Mouse (Mus musculus): ENCODE data around the gene Slc34a3. TPM values are rescaled to one million over a fixed set of nuclear protein-coding genes. Genes with fewer than 3 reads are reported as not detected.
"Not testable (repeated sequence)": the region's sequence is repeated elsewhere in the genome, so short reads cannot be mapped to it uniquely, and the experiment has no call there.

Gene Slc34a3
- not detected for total RNA-seq (2022)

DNA sequence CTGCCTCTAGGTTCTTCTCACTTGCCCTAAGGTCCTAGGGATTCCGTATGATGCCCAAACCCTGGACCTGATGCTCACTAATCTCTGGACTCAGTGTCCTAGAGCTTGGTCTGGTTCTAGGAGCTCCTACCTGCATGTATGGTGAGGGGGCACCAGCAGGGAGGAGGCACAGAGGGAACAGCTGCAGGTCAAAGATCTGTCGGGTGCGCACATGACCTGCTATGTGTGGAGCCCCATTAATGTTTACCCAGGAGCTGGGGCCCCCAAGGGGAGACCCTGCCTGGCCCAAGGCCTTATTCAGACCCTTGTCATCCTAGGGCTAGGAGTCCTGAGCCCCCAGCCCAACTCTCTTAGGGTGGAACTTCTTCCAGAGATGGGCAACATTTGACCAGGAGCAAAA, at the start of gene Slc34a3:
Slc34a3 (minus strand) TSS at position 315 of the 400 bp plus-strand sequence.
- no peak for DNase-seq (ENCODE audit: low spot score in 2 of 2)

DNA sequence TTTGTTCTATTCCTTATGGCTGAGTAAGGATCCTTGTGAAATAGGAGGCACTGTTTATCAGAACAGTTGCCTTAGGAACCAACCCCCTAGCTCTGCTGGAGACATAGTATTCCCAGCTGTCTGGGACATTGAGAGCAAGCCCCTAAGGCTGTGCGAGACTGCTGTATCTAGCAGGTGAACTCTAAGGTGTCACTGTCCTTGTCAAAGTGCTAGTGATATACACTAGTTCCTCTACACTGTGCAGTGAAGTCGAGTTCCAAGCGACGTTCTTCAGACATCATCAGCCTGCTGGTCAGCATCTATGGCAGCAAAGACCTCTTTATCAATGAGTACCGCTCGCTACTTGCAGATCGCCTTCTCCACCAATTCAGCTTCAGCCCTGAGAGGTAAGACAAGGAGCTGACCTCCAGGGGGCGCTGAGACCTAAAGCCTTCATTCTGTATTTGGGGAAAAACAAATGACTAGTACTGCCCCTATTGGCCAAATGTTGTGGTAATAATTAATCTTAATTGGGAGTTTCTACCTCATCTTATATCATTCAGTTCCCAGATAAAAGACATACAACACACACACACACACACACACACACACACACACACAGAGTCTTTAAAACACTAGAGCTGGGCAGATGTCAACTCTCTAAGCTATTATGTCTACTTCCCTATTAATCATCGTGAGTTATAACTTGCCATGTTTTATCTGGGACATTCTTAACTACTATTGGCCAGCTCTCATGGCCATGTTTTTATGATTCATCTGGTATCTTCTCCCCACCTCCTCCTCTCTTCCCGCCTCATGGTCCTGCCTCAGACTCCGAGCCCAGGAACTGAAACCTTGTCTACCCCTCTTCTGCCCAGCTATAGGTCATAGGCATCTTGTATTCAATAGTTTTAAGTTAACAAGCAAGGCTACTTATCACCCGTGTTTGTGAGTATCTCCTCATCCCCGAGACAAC, 45.0 kb upstream of the Slc34a3 start:
- DNase-seq (ENCODE audit: low spot score in 2 of 2): no peak

DNA sequence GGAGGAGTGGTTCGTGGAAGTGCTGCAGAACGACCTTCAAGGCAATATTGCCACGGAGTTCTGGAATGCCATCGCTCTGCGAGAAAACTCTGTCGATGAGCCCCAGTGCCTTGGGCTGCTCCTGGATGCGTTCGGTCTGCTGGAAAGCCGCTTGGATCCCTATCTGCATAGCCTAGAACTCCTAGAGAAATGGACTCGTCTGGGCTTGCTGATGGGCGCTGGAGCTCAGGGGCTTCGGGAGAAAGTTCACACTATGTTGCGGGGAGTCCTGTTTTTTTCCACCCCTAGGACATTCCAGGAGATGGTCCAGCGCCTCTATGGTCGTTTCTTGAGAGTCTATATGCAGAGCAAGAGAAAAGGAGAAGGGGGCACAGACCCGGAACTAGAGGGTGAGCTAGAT, 38.8 kb upstream of the Slc34a3 start:
- no peak for DNase-seq (ENCODE audit: low spot score in 2 of 2)

DNA sequence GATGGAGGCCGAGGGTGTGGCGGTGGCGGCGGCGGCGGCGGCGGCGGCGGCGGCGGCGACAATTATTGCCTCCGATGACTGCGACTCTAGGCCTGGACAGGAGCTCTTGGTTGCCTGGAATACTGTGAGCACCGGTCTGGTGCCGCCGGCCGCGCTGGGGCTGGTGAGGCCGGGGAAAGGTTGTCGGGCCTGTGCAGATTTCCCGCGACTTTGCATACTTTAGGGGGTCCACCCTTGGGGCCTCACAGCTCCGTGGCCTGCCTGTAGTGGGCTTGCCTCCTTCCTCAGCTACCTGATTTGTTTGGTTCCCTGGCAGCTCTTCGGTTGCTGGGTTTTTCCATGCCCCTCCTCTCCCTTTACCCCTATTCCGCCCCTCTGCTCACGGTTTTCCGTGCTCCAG, 38.4 kb upstream of the Slc34a3 start:
- no peak for DNase-seq (ENCODE audit: low spot score in 2 of 2)

DNA sequence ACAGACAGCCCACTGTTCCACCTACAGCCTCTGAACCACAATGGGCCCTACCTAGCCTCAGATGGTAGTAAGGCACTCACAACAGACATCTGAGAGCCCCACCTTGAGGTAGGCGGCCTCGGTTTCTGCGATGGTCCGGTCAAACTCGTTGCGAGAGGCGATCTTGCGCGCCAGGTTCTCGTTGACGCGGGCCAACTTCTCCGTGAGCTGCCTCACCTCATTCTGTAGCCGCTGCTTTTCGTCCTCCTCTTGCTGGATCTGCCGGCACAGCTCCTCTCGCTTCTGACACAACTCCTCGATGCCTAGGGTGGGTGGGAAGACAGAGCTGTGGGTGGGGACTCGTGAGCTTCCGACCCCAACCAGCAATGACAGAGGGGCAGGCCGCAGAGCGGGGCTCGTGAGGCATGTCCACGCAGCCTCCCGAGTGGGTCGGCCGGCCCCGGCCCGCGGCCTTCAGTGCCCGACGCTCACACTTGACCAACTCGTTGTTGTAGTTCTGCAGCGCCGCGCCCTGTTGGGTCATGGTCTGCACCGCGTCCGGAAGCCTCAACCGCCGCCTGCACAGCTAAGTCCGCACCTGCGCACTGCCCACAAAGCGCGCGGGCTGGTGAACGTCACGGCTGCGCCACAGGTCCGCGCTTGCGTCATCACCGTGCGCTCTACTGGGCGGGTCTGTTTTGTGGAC, 37.8 kb upstream of the Slc34a3 start, which contains the start of the genes Ssna1 and Anapc2:
Ssna1 (minus strand) TSS at position 612 of the 685 bp plus-strand sequence.
Anapc2 (plus strand) TSS at position 652 of the 685 bp plus-strand sequence.
- peak; percentile 94 to 99 for DNase-seq (ENCODE audit: low spot score in 2 of 2)

DNA sequence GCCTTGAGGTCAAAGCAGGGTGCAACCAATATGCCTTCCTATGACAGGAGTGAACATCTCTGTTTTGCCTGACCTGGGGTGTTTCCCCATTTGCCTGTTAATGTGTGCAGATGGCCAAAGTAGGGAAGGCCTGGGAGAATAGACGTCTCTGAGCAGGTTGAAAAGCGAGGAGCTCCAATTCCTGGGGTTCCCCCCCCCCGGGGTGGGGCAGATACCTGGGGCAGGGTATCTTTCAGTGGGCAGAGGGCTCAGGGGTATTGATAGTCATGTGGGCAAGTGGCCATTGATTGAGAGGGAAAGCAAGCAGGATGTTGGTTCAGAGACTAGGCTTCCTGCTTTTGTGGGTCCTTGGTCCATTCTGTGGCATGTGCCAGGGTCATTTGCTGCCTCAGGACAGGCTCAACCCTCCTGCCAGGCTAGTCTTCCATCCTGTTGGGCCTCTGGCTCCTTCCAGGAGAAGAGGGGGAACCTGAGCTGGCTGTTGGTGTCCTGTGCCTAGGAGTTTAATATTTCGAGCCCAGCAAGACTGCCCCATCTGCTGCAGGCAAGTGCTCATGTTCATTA, 33.7 kb upstream of the Slc34a3 start:
- DNase-seq (ENCODE audit: low spot score in 2 of 2): no peak

DNA sequence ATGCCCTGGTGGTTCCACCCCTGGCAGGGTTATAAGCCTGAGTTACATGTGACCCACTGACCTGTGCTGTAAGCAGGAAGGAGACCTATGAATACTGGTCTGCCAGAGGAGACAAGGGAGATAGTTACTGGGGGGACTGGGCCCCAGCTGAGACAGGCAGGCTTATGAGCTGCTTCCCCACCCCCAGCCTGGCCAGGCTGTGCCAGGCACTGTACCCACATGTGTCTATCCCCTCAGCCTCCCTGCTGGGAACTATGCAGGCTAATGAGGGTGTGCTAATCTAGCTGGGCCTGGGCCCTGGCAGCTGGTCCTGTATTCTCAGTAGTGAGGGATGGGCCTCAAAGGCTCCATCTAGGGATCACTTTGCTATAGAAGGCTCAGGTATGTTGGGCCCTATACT, 33.1 kb upstream of the Slc34a3 start:
- DNase-seq (ENCODE audit: low spot score in 2 of 2): peak in 1 of 2 experiments; percentile 72

DNA sequence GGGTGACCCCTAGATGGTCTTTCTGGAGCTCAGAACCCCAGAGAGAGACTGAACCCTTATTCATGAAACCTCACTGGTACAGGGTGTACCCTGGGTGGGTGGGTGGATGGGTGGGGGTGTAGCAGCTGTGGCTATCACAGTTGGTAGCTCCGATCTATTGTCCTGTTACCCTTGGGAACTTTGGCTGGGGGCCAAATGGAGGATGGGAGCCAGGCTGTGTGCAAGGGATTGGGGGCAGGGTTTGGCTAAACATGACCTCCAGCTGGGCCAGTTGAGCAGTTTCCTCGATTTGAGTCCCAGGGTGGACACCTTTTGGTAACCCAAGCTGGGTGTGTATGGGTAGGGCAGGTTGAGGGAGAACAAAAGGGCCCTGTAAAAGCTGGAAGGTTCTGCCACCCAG, 32.6 kb upstream of the Slc34a3 start:
- DNase-seq (ENCODE audit: low spot score in 2 of 2): peak in 1 of 2 experiments; percentile 80

DNA sequence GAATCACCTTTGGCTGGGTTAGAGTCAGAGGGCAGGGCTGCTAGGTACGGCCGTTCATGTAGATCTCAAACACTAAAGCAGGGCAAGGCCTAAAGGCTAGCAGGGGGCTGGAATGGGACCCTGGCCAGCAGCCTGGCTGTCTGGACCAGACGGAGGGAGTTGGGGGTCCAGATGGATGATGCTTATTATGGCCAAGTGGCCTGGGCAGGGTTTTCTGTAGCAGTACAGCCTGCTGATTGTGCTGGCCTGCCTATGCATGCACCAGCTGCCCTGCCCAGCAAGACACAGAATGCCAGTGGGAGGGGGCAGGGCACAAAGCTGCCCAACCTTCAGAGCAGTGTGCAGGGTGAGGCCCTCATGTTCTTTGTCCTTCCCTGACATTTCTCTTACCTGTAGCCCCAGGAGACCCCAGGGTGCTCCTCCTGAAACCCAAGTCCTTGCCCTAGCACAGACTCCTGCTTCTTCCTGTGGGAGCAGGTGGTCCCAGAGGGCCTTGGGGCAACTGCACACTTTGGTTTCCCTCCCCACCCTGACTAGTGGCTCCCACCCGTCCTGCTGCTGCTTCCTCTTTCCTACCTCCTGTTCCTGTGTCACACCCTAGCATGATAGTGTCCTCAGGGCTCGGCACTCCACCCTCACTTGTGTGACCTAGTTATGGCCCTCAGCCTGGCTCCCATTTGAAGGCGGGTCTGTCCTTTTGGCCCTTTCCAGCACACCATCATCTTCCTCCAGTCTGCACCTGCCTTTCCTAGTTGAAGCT, 31.9 kb upstream of the Slc34a3 start:
- no peak for DNase-seq (ENCODE audit: low spot score in 2 of 2)

DNA sequence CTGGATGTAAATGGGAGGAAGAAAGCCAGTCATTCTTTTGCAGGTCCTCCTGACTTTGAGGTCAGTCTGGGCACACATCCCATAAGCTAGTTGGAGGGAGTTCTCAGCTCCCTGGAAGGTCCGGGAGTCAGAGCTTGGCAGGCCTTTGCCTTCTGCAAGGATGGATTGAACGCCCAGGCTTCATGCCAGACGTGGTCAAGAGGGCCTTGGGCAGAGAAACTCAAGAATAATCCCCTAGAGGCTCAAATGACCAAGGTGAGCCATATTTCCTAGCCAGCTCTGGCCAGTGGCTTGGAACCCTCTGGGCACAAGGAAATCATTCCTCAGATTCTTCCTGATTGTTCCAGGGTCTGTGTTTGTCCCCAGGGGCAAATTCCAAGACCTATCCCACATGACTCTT, 30.7 kb upstream of the Slc34a3 start:
- no peak for DNase-seq (ENCODE audit: low spot score in 2 of 2)

DNA sequence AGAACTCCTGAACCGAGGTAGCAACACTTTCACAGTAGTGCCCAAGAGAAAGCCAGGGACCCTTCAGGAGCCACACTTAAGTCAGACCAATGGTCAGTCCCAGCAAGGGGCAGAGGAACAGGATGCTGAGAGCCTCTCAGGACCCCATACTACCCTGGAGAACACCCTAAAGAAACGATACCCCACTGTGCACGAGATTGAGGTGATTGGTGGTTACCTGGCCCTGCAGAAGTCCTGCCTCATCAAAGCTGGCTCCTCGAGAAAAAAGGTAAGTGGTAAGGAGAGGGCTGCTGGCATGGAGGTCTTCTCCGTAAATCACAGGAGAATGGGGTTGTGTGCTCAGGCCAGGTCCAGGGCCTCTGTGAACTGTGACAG, 30.1 kb upstream of the Slc34a3 start:
- no peak for DNase-seq (ENCODE audit: low spot score in 2 of 2)

DNA sequence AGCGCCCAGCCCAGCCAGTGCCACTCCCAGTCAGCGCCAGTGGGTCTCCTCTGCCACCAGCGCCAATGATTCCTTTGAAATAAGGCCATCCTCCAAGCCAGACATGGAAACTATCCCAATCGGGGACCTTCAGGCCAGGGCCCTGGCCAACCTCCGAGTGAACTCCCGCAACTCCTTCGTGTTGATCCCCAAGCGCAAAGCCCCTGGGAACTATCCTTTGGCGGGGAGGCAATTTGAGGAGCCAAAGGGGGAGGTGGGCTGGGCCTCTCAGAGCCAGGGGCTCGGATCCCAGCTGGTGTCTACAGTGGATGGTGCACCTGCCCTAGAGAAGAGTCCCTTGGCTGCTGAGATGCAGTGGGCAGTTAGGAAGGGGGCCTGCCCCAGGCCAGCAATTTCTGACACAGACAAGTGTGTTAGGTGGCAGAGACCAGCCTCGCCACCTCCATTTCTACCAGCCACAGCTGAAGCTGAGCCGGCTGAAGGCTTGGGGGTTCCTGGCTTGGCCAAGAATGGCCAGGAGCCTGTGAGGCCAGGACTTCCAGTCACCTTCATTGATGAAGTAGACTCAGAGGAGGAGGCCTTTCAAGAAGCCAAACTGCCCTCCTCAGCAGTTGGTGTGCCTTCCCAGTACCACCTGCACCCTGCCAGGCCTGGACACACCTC, 29.6 kb upstream of the Slc34a3 start:
- no peak for DNase-seq (ENCODE audit: low spot score in 2 of 2)

DNA sequence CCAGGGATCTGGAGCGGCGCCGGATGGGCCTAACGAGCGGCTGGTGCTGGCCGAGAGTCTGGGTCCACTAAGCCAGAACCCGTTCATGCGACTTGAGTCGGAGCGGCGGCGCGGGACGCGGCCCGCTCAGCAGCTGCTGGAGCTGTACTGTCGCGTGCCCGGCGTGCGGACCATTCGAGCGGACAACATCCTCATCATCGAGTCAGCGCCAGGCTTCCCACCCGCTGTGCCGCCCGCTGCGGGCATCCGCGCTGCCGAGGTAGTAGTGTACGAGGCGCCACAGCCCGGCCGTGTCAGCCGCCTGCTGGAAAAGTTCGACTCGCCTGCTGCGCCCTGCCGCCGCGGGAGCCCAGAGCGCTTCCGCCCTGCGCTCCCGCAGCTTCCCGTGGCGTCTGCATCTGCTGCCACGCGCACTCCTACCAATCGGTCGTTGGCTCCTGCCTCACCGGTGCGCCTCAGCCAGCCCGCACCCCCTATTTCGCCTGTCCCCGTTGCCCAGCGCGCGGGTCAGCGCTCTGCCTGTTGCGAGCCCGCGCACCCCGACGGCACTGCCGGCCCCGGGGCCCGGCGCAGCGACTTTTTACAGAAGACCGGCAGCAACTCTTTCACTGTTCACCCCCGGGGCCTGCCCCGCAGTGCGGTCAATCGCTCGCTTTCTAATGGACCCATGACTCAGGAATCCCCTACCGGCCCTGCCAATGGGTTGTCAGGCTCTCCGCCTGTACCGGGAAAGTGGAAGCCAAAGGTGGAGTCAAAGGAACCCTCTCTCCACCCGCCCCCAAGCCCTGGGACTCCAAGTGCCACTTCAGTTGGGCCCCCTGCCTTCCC, 28.8 kb upstream of the Slc34a3 start:
- no peak for DNase-seq (ENCODE audit: low spot score in 2 of 2)

DNA sequence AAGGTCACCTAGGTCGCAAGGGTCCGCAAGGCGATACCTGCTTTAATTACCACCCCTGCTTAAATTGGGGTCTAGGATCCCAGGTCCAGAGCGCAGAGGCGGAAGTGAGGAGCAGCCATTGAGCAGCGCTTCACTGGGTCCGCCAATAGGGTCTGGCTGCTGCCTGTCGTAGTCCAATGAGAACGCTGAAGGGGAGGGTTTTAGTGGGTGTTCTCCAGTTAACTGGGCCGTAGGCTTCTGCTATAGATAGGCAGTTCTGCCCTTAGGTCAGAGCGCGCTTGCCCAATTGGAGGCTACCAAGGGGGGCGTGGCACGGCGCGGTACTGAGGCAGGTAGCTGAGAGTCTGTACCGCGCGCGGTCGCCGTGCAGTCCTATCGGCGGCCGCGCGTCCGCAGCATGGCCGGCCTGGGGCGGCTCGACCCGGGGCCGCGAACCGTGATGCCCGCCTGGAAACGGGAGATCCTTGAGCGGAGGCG, 28.2 kb upstream of the Slc34a3 start, which contains the start of gene Tprn:
Tprn (plus strand) TSS at position 328 of the 477 bp plus-strand sequence.
- DNase-seq (ENCODE audit: low spot score in 2 of 2): peak; percentile 76 to 98

DNA sequence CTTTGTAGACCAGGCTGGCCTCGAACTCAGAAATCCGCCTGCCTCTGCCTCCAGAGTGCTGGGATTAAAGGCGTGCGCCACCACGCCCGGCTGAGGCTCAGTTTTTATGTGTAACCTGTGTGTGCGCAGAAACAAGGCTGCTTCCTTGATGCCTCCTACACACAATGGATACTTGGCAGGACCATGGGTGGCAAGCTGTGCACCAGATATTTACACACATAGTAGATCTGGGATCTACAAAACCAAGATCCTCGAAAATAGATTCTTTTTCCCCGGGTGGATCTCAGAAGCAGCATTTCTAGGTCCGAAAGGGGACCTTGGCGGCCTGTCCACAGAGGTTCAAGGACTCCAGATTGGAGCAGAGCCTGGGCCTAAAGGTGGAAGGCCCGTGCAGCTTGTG, 27.7 kb upstream of the Slc34a3 start:
- DNase-seq (ENCODE audit: low spot score in 2 of 2): no peak

DNA sequence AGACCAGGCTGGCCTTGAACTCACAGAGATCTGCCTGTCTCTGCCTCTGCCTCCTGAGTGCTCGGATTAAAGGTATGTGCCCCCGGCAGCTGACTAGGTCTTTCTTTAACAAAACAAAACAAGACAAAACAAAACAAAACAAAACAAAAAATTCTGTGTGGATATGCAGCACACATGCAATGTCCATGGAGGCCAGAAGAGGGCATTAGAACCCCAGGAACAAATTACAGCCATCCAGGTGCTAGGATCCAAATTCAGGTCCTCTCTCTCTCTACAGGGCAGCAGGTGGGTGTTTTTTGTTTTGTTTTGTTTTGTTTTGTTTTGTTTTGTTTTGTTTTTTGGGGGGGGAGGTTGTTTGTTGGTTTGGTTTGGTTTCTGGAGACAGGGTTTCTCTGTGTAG, 24.7 kb upstream of the Slc34a3 start:
- no peak for DNase-seq (ENCODE audit: low spot score in 2 of 2)

DNA sequence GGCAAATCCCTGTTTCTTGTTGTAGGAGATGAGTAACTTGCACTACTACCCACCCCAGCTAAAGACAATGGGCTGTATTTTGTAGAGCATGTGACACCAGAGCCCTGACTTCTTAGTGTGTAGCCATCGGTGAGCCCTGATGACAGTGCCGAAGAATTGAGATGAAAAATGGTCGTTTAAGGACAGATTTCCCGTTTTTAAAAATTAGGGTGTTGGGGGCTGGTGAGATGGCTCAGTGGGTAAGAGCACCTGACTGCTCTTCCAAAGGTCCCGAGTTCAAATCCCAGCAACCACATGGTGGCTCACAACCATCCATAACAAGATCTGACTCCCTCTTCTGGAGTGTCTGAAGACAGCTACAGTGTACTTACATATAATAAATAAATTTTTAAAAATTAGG, 23.1 kb upstream of the Slc34a3 start:
- not testable (repeated sequence) for DNase-seq (ENCODE audit: low spot score in 2 of 2)

DNA sequence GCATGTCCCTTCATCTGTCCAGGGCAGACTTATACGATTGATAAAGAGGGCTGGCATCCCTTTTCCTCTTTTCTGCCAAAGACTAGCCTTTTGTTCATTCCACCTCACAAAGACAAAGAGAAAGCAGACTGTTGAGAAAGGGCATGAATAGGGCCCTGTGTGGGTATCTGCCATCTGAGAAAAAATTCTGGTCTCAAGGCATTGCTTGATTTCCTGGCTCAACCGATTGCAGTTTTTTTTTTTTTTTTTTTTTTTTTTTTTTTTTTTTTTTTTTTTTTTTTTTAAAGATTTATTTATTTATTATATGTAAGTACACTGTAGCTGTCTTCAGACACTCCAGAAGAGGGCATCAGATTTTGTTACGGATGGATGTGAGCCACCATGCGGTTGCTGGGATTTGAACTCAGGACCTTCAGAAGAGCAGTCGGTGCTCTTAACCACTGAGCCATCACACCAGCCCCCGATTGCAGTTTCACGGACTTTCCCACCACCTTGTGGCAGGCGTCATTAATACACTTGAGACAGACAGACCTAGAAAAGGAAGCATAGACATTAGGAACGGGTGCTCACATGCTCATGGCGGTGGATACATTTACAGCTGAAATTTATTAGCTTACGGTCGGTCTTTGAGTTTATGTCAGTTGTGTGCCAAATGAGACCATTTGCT, 22.4 kb upstream of the Slc34a3 start:
- DNase-seq (ENCODE audit: low spot score in 2 of 2): not testable (repeated sequence)

DNA sequence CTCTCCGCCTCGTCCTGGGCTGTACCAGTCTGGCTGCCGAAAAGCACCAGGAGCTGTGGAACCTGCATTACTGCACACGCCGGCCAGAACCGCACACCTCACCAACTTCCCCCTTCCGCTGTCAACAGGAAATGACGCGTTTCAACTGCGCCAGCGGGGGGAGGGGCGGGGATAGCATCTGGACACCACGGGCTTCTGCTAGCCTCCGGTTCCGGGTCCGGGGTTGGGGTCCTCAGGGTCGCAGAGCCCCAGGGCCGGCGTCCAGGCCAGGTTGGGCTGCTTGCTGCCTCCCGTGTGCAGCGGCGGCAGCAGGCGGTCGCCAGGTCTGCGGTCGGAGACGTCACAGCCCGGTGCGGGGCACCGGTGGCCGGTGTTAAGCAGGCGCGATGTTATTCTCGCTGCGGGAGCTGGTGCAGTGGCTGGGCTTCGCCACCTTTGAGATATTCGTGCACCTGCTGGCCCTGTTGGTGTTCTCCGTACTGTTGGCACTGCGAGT, 21.2 kb upstream of the Slc34a3 start, which contains the start of gene Tmem203:
Tmem203 (plus strand) TSS at position 156 of the 496 bp plus-strand sequence.
- DNase-seq (ENCODE audit: low spot score in 2 of 2): peak; percentile 77 to 83

Data from left cerebral cortex, adult 8-10 months (tissue).